Mouse (Mus musculus) spleen, postnatal 4 days (tissue): ENCODE data around the gene Spon1.

Experiments used
- DNase-seq, 2 experiments: peaks; one replicate each; pipeline ENCODE4 v3.0.0; 2022; ENCODE audit warnings: low spot score in 2 of 2

The Spon1 gene

GRCm38 (mm10) chr7:113903127-113903827, 137.5 kb downstream of the Spon1 start:
- DNase-seq, result no peak

DNA sequence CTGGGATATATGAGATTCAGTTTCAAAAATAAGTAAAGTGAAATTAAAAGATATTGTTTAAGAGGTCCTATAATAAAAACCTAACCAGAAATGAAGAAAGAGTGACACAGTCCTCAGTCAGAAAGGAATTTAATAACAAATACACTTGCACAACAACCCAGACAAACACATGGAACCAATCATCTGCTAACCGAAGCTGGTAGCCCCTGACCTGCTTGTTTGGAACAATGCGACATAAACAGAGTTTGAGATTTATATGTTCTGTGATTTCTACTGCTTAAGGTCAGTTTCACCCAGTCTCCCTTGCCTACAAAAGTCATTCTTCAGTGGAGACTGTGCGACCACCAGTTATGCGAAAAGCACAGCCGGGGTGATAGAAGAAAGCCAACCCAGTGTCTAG, 138.1 kb downstream of the Spon1 start:
- DNase-seq, result no peak

DNA sequence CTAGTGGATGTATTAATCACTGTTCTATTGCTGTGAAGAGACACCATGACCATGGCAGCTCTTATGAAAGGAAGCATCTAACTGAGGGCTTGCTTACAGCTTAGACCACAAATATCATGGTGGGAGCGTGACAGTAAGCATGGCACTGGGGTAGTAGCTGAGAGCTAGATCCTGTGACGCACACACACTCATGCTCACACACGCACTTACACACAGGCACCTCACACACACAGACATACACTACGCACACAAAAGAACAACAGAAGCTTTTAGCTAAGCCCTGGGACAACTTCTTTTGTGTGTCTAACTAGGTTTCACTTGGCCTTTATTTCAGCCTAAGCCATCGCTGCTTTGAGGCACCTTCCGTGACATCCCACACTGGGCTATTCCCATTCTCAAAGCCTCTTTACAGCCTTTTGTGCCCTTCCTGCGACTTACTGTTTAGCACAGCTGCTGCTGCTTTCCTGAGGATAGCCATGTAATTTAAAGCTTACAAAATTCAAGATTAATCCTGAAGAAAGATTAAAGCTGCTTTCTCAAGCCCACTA, 138.6 kb downstream of the Spon1 start:
- DNase-seq, result no peak

GRCm38 (mm10) chr7:113909161-113909825, 143.5 kb downstream of the Spon1 start:
- no peak for DNase-seq

- DNase-seq, result no peak
Measured at GRCm38 (mm10) chr7:113910856-113911255, 145.1 kb downstream of the Spon1 start.

GRCm38 (mm10) chr7:113915936-113916335, 150.1 kb downstream of the Spon1 start:
- no peak for DNase-seq

DNA sequence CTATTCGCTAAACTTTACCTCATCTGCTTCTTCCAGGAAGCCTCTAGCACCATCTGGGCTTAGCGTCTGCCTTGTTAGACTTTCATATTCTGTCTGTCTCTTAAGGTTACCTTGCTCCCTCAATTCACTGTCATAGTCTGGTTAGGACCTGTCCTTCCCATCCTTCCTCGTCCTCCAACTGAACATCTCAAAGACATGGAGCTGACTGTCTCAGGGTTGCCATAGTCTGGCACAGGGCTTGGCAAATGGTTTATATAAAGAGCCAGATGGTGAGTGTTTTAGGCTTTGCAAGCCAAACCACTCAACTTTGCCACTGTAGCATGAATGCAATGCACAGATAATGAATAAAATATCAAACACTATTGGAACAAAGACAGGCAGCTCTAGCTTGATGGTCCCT, 153.1 kb downstream of the Spon1 start:
- DNase-seq, result no peak

DNA sequence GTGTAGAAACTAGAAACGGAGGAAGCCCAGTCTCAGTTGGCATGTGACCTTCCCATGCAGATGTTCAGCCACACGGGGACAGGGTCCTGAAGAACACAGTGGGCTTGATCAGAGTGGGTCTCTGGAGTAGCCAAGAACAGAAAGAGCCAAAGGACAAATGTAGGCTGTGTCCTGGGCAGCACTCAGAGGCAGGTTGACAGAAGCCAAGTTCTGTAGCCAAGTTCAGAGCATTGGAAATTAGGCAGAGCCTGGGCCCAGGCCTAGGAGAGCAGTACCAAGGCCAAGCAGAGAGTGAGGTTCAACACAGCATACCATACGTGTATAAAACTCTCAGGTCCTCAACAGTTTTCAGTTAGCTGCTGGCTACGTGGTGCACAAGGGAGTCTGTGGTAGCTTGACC, 153.7 kb downstream of the Spon1 start:
- no peak for DNase-seq

DNA sequence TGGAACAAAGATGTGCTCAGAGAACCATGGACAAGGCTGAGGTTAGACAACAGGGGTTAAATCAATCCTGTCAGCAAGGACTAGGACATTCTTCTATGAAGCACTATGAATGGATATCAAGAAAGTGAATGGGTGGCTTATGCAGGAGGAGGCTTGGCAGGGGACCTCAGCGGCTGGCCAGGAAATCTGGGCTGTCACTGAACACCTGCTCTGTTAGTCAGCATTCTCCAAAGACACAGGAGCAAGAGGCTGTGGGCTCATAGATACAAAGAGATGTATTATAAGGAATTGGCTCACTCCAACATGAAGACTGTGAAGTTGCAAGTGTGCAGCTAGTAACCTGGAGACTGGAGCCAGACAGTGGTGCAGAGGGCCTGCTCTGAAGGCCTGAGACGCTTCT, 154.3 kb downstream of the Spon1 start:
- no peak for DNase-seq

GRCm38 (mm10) chr7:113924561-113924960, 158.8 kb downstream of the Spon1 start:
- no peak for DNase-seq

DNA sequence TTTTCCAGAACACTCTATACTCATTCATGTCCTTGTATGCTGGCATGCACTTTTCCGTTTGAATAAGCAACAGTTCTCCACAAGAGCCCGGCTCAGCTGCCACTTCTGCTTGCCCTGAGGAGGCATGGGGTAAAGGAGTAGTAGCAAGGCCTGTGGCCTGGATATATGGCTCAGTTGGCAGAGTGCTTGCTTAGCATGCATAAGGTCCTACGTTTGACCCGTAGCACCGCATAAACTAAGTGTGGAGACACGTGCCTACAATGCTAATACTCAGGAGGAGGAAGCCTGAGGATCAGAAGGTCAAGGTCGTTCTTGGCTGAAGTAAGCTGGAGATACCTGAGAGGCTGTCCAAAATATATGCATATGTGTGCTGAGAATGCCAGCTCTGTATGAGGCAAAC, 185.1 kb downstream of the Spon1 start:
- no peak for DNase-seq

- no peak for DNase-seq
Measured at GRCm38 (mm10) chr7:113955431-113955830, 189.6 kb downstream of the Spon1 start.

DNA sequence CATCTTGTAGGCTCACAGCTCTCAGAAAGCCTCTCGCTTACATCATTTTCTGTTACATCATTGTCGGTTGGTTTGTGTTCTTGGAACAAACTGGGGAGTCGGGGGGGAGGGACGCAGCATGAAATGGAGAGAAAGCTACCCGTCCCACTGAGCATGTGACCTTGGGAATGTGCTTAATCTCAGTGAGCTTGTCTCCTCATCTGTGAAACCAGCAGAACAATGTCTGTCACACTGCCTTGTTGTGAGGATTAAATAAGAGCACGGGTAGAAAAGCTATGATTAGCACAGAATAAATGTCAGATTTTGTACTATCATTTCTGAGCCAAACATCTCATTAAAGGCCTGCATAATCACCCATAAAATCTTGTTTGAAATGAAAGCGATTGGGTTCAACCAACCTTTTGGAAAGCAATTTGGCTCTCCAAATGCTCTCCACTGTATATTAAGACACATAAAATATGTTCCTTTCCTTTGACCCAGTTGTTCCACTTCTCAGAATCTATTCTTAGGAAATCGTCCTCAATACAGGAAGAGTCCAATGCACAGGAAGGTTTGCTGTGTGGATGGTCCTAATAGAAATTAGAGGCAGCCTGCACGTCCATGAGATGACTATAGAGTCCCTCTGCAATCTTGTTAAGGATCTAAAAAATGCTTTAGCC, 195.2 kb downstream of the Spon1 start:
- no peak for DNase-seq

DNA sequence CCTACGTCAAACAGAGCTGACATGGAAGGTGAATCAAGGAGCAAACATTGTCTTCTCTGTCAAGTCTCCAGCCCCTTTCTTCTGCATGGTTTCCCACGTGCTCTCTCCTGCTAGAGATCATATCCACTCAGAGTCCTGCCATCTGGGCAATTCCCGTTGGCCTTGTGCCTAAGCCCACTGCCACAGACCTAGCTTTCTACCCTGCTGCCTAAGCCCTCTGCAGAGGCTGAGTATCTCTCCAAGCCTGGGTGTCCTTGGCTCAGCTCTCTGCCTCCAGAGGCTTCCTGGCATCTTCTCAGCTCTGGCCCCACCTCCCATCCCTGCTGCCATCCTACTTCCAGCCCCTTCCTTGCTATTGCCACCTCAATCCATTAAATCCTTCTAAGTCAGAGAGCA, 195.7 kb downstream of the Spon1 start:
- DNase-seq, result no peak

DNA sequence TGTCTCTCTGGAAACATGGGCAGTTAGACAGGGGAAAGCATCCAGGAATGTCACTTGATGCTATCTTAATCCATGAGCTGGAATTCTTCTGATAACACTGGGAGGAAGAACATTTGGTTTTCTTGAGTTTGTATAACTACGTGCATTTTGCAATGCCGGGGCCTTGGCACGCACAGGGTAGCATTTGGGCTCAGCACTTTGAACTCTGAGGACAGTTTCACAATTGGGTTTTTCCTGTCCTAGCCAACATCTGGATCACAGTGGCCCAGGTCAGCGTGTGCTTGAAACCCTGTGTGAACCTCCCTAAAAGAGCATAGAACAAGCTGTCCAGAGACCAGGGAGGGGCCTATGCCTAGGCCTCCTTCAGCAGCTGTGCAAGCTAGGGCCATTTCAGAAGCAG, 196.3 kb downstream of the Spon1 start:
- no peak for DNase-seq

GRCm38 (mm10) chr7:113963766-113964165, 198.0 kb downstream of the Spon1 start:
- no peak for DNase-seq

DNA sequence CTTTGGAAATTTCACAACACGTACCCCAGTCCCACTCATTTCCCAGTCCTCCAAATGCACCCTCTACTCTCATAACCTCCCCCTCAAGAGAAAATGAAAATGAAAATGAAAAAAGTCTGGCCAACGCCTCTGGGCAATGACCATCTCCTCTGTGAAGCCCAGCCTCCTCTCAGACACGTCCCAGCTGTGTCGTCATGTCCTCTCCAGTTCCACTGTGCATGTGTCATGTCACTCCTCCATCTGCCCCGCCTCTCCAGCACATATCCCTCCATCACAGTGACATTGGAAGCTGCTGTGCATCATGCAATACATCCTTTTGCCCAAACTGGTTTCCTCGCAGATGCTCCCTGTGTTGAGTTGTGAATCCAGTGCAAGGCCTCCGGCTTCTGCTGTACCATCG, 199.8 kb downstream of the Spon1 start:
- DNase-seq, result no peak

DNA sequence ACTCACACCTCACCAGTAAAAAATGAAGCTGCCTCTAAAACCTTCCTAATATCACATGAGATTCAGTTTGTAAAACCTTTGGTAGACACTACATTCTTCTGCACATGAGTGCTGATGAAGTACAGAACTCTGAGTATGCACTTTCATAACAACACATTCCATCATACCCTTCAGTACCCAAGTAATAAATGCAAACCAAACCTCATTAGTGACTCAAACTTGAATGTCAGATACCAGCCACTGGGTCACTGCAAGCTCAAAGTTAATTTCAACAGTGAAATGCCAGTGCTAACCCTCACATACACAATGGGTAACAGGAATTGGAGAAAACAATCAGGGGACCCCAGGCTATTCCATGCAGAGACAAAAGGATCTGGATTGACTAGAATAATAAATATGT, 203.4 kb downstream of the Spon1 start:
- DNase-seq, result no peak

DNA sequence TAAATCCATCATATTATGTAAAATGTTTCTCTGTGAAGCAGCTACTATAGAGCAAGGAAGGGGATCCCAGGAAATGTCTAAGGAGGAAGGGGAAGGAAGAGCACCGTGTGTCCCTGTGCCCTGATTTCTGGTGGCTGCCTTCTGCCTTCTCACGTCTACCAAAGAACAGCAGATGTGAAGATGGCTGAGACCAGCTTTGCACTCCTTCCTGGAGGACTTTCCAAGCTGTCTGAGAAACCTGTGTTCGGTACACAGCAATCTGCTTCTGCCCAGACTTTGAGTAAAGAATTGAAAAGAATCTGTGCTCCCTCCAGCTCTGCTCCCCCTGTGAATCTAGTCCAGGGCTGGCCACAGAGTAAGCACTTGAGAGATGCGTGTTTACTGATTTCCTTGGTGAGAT, 206.7 kb downstream of the Spon1 start:
- no peak for DNase-seq

DNA sequence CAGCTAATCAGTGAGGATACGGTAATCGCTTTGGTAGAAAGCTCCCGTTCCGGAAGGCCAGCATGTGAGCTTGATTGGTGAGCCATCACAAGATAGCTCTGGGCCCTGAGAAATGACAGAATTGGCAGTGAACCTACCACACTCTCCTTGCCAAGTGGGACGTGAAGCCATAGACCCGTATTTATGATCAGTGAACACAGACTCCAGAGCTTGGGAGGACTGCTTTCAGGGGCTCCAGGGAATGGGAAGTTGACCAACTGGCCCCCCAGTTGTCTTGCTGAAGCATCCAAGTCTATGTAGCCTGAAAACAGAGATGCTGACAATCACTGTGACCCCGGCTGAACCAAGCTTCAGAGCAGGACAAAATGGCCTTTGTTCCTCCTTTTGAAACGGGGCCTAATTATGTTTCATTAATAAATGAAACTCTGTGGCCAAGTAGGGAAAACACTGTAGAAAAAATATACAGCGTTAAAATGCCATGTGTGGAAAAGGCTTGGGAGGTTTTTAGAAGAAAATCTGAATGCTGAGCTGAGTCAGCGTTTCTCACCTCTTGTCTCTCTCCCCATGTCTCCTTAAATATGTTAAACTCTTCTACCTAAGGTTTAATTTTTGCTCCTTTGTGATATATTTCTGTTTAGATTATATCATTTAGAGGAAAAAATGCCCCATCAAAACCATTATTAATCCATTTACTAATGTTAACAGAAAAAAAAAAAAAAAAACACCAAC, 220.8 kb downstream of the Spon1 start:
- DNase-seq, result no peak

- no peak for DNase-seq
Measured at GRCm38 (mm10) chr7:113988156-113988555, 222.4 kb downstream of the Spon1 start.

GRCm38 (mm10) chr7:113997675-113998354, 232.0 kb downstream of the Spon1 start:
- no peak for DNase-seq
